Mouse (Mus musculus) adrenal gland, postnatal 36 days (tissue): Measurements from ENCODE around the gene Tubb3. TPM values are rescaled to one million over a fixed set of nuclear protein-coding genes. Genes with fewer than 3 reads are reported as not detected.
"Not testable (repeated sequence)": the region's sequence is repeated elsewhere in the genome, so short reads cannot be mapped to it uniquely, and the experiment has no call there.

ENCODE experiments used
- DNase-seq, 2 experiments: peaks; one replicate each; pipeline ENCODE4 v3.0.0; 2021; ENCODE audit warnings: mixed read lengths in 1 of 2
- total RNA-seq, 2 experiments: library from RNA; stranded (reverse); gene quantifications; 2 replicates each; pipeline ENCODE4 v1.2.3; 2021

The Tubb3 gene
- total RNA-seq, 2 experiments from 2014 or later: 4.5 to 4.7 TPM

DNA sequence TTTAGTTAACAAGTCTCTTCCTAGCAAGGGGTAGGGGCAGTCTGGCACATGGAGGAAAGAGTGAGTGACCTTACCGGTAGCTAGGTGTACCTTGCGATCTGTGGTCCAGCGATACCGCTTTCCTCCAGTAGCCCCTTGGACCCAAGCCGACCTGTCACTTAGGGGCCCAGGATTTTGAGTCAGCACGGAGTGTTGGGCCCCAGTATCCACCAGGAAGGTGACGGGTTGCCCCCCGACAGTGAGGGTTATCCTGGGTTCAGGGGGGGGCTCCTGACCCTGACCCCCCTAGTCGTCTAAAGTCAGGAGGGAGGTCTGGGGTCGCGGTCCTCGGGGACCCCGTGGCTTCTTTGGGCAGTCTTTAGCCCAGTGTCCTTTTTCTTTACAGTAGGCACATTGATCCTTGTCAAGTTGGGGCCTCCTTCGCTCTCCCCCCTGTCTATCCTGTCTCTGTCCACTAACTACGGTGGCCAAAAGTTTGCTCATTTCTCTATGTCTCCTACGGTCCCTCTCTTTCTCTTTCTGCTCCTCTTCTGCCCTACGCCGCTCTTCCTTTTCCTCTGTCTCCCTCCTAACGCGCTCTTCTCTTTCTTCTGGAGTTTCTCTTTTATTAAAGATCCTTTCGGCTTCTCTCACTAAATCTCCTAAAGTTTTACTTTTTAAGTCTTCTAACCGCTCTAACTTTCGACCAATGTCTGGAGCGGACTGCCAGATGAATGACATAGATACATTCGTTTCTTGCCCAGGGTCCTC lies 20.6 kb downstream of the Tubb3 start:
- DNase-seq: no peak

DNA sequence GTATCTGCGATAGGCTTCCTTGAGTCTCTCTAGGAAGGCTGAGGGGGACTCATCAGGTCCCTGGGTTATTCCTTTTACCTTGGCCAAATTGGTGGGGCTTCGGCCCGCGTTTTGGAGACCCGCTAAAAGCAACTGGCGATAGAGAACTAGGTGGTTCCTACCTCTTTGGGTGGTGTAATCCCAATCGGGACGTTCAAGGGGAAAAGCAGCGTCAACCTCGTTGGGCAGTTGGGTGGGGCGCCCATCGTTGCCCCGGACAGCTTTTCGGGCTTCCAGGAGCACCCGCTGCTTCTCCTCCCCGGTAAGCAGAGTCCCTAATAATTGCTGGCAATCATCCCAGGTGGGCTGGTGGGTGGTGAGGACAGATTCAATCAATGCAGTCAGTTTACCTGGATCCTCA lies 21.2 kb downstream of the Tubb3 start:
- no peak for DNase-seq

DNA sequence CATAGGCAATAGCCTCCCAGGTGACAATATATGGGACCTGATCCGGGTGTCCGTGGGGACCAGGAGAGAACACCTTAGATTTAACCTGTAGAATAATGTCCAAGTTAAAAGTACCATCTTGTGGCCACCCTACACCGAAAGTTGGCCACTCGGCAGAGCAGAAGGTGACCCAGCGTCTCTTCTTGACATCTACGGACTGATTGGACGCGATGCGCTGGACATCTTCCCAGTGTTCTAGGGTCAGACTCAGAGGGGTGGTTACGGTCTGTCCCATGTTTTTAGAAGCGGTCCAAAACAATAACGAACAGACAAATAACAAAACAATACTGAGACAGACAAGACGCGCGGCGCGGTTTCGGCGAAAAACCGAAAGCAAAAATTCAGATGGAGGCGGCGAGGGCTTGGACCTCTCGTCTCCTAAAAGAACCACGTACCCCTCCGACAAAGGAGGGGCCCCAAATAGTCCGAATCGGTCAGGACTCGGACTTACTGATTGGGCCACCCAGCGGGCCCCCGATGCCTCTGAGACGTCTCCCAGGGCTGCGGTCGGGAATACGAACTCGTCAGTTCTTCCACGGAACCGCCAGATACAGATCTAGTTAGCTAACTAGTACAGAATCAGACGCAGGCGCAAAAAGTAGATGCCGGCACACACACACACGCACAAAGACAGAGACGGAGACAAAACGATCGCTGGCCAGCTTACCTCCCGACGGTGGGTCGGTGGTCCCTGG lies 22.2 kb downstream of the Tubb3 start:
- not testable (repeated sequence) for DNase-seq

DNA sequence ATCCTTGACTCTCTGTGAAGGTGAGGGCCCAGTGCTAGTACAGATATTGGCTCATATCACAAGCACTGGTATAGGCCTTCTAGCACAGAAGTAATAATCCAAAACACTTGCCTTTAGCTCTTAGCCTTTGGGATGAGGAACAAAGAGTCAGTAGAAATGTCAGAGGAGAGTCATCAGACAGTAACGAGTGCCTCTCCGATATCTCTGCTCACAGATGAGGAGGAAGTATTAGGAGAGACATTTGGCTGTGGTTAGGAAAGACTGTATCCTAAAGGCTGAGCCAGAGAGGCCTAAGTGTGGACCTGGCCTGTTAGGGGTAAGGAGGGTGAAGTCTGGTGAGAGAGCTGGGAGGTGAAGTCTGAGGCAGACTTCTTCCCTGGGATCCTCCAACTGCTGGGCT lies 30.6 kb downstream of the Tubb3 start:
- no peak for DNase-seq

DNA sequence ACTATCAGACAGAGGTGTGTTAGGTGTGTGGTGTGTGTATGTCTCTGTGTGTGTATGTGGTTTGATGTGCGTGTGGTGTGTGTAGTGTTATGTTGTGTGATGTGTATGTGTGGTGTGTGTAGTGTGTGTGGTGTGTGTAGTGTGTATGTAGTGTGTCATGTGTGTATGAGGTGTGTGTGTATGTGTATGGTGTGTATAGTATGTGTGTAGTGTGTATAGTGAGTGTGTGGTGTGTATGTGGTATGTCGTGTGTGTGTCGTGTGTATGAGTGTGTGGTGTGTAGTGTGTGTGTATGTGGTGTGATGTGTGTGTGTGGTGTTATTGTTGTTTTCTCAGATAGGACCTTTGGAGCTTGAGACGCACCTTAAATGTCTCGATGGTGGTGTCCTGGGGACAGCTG lies 31.1 kb downstream of the Tubb3 start:
- DNase-seq: no peak

DNA sequence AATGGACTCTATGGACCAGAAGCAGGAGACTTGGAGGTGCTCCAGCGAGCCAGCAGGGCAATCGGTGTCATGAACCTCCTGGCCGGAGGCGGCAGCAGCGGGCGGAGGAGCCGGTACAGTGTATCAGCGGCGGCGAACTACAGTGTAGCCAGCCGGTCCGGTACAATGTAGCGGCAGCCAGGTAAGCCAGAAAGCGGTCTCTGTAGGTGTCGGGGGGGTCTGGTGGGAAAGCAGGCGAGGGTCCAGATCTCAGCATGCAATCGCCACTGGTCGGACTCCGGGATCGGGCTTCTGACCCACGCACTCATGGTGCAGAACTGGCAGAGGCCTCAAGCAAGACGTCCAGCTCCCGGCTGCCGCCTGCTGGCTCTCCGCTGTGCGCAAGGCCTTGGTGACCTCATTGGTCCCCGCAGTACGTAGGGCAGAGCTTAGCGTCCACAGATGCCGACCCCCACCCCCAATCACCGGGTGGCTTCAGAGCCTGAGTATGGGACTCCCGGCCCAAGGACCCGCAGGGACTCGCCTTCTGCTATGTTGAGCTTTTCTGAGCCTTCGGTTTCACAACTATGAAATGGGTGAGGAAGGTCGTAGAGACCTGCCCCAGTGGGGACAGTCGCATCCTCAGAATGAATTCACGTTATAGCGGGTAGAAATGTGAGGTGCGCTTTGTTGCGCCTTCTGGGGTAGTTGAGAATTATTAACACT lies 31.8 kb downstream of the Tubb3 start:
- DNase-seq: peak; percentile 94 to 96

DNA sequence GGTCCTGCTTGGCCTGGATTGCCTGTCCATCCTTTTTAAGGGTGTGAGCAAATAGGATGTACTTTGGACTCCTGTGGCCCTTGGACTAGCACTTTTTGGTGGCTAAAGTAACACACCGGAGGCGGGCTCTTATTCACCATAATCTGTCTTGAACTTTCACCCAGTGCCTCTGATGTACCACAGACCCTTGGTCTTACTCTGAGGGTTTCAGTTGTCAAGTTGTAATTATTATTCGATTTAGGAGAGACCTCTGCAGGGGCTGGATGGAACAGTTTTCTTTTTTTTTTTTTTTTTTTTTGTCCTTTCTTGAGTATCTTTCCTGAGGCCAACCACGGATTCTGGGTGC lies 32.3 kb downstream of the Tubb3 start:
- DNase-seq: no peak

DNA sequence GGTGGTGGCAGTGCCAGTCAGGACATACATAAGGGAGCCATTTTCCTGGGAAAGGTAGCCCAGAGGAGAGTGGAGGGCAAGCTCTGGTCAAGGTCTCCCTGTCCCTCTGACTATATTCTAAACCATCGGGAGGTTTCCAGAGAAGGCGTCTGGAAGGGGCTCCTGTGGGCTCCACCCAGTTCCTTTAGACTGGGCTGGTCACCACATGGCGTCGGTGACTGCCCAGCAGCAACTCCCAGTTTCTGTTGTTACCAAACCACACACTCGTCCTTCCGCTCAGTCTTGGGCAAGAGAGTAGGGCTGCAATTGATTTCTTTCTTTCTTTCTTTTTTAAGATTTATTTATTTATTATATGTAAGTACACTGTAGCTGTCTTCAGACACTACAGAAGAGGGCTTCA lies 32.9 kb downstream of the Tubb3 start:
- no peak for DNase-seq

DNA sequence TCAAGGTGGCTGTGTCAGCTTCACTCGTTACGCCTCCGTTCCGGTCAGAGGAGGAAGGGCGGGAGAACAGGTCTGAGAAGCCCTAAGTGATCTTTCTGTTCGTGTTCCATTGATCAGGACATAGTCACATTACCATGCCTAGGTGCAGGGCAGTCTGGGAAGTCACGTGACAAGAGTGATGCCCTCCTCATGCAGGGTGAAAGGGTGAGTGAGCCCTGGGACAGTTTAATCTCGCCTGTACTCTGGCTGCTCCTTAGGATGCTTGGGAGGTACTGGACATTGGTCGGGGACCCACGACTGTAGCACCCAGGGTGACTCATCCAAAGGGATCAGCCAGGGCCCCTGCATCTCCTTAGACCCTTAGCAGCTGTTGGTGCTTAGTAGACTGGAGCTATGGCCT lies 34.8 kb downstream of the Tubb3 start:
- no peak for DNase-seq

DNA sequence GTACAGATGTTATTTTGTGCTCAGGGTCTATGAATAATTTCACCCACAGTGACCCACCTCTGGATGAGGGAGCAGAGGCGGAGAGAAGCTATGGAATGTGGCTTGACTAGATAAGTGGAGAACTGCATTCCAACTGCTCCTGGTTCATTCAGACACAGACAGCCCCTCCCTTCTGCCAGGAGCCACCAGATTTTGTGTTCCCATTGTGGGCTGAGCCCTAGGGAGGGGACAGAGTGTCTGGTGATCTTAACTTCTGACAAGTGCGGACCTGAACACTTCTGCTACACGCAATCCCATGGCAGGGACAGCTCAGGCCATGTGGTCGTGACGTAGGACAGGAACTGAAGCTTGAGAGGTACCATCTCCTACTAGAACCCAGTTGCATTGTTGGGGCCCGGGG lies 35.6 kb downstream of the Tubb3 start:
- DNase-seq: no peak

DNA sequence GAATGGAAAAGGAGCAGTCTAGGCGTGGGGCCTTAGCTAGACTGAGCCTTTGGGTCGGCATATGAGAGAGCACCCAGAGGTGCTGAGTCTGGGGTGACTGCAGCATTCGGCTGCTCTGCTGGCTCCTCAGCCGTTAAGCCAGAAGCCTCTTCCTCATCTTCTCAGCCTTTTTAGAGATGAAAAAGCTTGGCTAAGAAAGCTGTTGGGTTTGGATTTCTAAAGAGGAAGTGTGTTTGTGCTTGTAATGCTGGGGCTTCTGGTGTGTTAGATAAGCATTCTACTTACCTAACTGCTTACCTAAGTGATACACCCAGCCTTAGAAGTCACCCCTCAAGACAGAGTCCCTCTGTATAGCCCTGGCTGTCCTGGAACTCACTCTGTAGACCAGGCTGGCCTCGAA lies 39.6 kb downstream of the Tubb3 start:
- DNase-seq: no peak

DNA sequence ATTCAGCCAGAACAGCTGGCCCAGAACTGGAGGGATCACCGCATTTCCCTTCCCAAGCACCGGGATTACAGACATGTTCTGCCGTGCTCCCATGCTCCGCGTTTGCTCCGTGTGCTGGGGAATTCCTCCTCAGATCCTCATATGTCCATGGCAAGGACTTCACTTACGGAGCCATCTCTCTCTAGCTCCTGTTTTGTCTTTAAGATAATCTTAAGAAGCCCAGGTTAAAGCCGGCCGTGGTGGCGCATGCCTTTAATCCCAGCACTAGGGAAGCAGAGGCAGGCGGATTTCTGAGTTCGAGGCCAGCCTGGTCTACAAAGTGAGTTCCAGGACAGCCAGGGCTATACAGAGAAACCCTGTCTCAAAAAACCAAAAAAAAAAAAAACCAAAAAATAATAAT lies 40.5 kb downstream of the Tubb3 start:
- not testable (repeated sequence) for DNase-seq

DNA sequence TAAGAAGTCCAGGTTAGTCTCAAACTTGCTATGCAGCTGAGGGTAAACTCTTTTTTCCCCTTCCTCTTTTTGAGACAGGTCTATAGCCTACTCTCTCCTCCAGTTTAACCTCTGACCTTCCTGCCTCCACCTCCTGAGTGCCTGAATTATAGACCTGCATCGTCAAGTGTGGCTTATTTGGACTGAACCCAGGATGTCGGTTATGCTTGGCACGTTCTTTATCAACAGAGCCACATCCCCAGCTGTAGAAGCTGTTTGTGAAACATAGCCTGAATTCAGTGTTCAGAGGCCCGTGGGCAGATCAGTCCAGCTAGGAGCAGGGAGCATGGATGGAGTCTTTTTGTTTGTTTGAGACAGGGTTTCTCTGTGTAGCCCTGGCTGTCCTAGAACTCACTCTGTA lies 40.9 kb downstream of the Tubb3 start:
- DNase-seq: no peak

DNA sequence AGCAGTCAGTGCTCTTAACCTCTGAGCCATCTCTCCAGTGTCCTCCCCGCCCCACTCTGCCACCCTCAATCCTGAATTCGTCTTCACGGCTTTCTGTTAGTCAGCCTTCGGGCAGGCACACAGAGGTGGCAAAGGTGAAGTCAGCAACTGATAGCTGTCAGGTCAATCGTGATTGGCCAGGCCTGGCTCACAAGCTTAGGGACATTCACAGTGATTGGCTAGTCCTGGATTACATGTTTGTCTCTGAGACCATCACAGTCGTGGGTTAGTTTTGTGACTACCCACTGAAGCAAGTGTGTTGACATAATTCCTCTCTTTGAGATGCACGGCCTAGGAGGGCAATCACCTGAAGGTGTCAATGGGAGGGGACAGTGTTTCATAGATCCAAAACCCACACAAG lies 42.1 kb downstream of the Tubb3 start:
- DNase-seq: no peak

DNA sequence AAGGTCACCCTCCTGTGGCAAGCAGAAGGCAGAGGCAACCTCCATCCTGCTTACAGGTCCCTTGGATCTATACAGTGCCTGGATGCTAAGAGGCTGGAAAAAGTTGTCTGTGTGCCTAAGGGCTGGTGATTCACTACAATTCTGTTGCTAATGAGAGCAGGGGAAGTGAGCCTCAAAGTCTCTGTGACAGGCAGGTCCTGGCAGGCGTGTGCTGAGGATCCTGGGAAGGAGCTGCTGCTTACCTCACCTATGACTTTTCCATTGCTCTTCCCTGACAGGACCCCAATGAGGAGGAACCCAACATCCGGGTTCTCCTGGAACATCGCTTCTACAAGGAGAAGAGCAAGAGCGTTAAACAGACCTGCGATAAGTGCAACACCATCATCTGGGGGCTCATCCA lies 42.7 kb downstream of the Tubb3 start:
- DNase-seq: no peak

DNA sequence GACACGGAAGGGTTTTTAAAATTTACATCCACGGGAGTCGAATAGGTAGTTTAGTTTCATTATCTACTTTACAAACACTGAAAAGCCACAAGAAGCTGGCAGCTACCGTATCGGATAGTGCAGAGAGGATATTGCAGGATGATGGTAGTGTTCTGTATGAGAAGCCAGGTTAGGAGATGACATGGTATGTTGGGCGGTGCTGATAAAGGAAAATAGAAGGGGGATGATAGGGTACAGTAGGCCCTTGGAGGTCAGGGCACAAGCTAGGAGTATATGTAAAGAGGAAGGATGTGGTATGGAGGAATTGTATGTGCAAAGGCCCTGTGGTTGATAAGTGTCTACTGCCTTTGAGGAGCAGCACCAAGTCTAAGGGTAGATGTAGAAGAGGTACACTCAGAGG lies 43.3 kb downstream of the Tubb3 start:
- DNase-seq: no peak

DNA sequence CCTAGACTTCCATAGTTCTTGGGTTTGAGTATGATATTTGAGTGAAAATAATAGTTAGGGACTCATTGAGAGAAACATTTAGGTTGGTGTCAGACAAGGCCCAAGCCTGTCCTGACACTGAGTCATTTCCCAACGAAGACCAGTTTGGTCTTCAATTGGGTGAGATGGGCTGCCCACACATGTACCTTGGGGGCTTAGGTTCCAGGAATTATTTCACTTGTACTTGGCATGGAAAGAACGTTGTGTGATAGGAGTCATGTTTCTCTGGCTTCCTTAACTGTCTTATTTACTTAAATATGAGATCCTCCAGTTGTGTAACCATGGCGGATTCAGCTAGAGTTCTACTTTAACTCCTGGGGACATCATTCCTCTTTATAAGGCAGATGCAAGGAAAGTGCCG lies 52.4 kb downstream of the Tubb3 start:
- DNase-seq: no peak

DNA sequence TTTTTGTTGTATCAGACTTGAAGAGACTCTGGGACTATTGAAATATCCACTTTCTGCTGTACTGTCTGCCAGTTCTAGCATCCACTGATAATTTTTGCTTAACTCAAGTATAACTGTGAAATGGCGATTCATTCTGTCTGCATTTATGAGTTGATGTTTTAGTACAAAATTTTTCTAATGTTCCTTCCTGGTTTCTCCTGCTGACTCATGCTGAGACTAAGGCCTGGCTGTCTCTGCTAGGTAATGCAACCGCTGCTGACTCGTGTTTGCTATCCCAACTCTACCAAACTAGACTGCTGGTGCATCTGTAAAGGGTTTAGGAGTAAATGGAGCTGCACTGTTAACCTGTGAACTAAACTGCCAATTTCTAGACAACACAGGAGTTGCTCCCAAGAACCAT lies 56.3 kb downstream of the Tubb3 start:
- DNase-seq: no peak

Other genes starting within 250 kb of the Tubb3 start
- 10 to 100 TPM; 39.9 to 47.2 TPM for gene Dpep1, start 225.2 kb upstream of the Tubb3 start, total RNA-seq
- 100 to 1,000 TPM in 1 of 2 experiments, 10 to 100 TPM in 1; 77.5 to 108 TPM for gene Chmp1a, start 198.7 kb upstream of the Tubb3 start, total RNA-seq
- 1 to 10 TPM; 2.9 to 3.7 TPM for gene Spata33, start 198.6 kb upstream of the Tubb3 start, total RNA-seq
- 10 to 100 TPM; 49.0 to 58.6 TPM for gene Cdk10, start 186.6 kb upstream of the Tubb3 start, total RNA-seq
- 10 to 100 TPM; 16.8 to 21.4 TPM for gene Spata2l, start 175.2 kb upstream of the Tubb3 start, total RNA-seq
- gene Zfp276, start 157.2 kb upstream of the Tubb3 start, total RNA-seq: 10 to 100 TPM; 19.4 to 27.9 TPM
- 10 to 100 TPM; 21.1 to 28.1 TPM for gene Vps9d1, start 157.1 kb upstream of the Tubb3 start, total RNA-seq
- 10 to 100 TPM in 1 of 2 experiments, 1 to 10 TPM in 1; 1.9 to 10.5 TPM for gene Fanca, start 92.8 kb upstream of the Tubb3 start, total RNA-seq
- 1 to 10 TPM; 1.1 to 1.4 TPM for gene Spire2, start 78.7 kb upstream of the Tubb3 start, total RNA-seq
- 100 to 1,000 TPM; 213 to 255 TPM for gene Tcf25, start 37.7 kb upstream of the Tubb3 start, total RNA-seq
- not detected for gene Mc1r, start 4.3 kb upstream of the Tubb3 start, total RNA-seq
- 10 to 100 TPM; 21.7 to 32.6 TPM for gene Def8, start 12.1 kb downstream of the Tubb3 start, total RNA-seq
- gene Afg3l1, start 66.5 kb downstream of the Tubb3 start, total RNA-seq: 10 to 100 TPM; 64.2 TPM
- gene Dbndd1, start 104.0 kb downstream of the Tubb3 start, total RNA-seq: under 1 TPM in 1 of 2 experiments, not detected in 1; 0.43 TPM
- 10 to 100 TPM; 12.1 to 14.7 TPM for gene Gas8, start 107.4 kb downstream of the Tubb3 start, total RNA-seq
- 10 to 100 TPM; 40.8 to 55.7 TPM for gene Rhou, start 242.5 kb downstream of the Tubb3 start, total RNA-seq